Mouse (Mus musculus) embryonic facial prominence, embryonic 15.5 days (tissue): ENCODE results near the gene Cadps. TPM values are rescaled to one million over a fixed set of nuclear protein-coding genes. Genes with fewer than 3 reads are reported as not detected.

Experiments used
- ATAC-seq: fragments of 200-750 bp; cut with Nextera tagmentation; 2 replicates; pipeline ENCODE4 v1.8.0; 2017; ENCODE audit warnings: low read depth, moderate TSS enrichment; ENCODE audit not compliant: insufficient number of reproducible peaks, low FRiP score, low TSS enrichment
- H3K27ac ChIP-seq: fragments of 300-500 bp; sonication (generic); replicated peaks from 2 replicates; pipeline ENCODE4 v1.5.1; 2015; ENCODE audit warnings: mild to moderate bottlenecking, inconsistent platforms
- H3K27me3 ChIP-seq: fragments of 300-500 bp; sonication (generic); 2 replicates; pipeline ENCODE4 v1.6.1; 2015; ENCODE audit warnings: inconsistent platforms
- H3K36me3 ChIP-seq: fragments of 300-500 bp; sonication (generic); 2 replicates; pipeline ENCODE4 v1.6.1; 2015; ENCODE audit warnings: mild to moderate bottlenecking, inconsistent platforms
- H3K4me1 ChIP-seq: fragments of 300-500 bp; sonication (generic); 2 replicates; pipeline ENCODE4 v1.6.1; 2015; ENCODE audit warnings: inconsistent platforms
- H3K4me2 ChIP-seq: fragments of 300-500 bp; sonication (generic); replicated peaks from 2 replicates; pipeline ENCODE4 v1.6.1; 2015; ENCODE audit warnings: mild to moderate bottlenecking, inconsistent platforms
- H3K4me3 ChIP-seq: fragments of 300-500 bp; sonication (generic); replicated peaks from 2 replicates; pipeline ENCODE4 v1.5.1; 2015; ENCODE audit warnings: mild to moderate bottlenecking, inconsistent platforms
- H3K9ac ChIP-seq: fragments of 300-500 bp; sonication (generic); 2 replicates; pipeline ENCODE4 v1.6.1; 2015; ENCODE audit warnings: inconsistent platforms
- H3K9me3 ChIP-seq: fragments of 300-500 bp; sonication (generic); replicated peaks from 2 replicates; pipeline ENCODE4 v1.6.1; 2016; ENCODE audit warnings: inconsistent platforms
- WGBS: fragments of 180-500 bp; shearing (Covaris S2); methylation state at CpG from one replicate; pipeline ENCODE4 v1.1.7; 2015; 5-methylcytosine and 5-hydroxymethylcytosine counted together
- polyA plus RNA-seq: library from polyadenylated mRNA; unstranded; fragments of >200 nt; fragmentation: Nextera tagmentation; extraction: Ambion mirVana; gene quantifications from 2 replicates; pipeline ENCODE4 v1.2.1, GENCODE M21; 2015

Cadps gene
- polyA plus RNA-seq, 1 experiment from 2014 or later = 1.4 TPM

GRCm38 (mm10) chr14:12459700-12460099, 363.2 kb downstream of the Cadps start:
- Histone ChIP-seq H3K4me3 (no peak overlapping the region), H3K4me2 (no peak overlapping the region), H3K9me3 (no peaks in the 10 kb centered on the region), H3K27me3 (no peaks in the 10 kb centered on the region), H3K27ac (no peak overlapping the region), H3K9ac (no peak overlapping the region), H3K4me1 (peaks cover 6% of the 10 kb centered on the region; the same call in 1 of the 2 replicates), H3K36me3 (no peaks in the 10 kb centered on the region)
- 29% methylated on average over 7 of the region's 7 CpGs for WGBS
- ATAC-seq = no peak

GRCm38 (mm10) chr14:12455064-12455591, 367.8 kb downstream of the Cadps start:
- peaks cover 6% of the 10 kb centered on the region; the same call in 1 of the 2 replicates for H3K4me1 ChIP-seq
- H3K4me2 ChIP-seq = no peak overlapping the region
- no peaks in the 10 kb centered on the region for H3K27me3 ChIP-seq
- ATAC-seq = no peak
- no peak overlapping the region for H3K9ac ChIP-seq
- no peak overlapping the region for H3K27ac ChIP-seq
- no peak overlapping the region for H3K4me3 ChIP-seq
- WGBS = 53% methylated on average over 8 of the region's 8 CpGs
- no peaks in the 10 kb centered on the region for H3K9me3 ChIP-seq
- no peaks in the 10 kb centered on the region for H3K36me3 ChIP-seq

GRCm38 (mm10) chr14:12450807-12451206, 372.1 kb downstream of the Cadps start:
- ATAC-seq = no peak
- Histone ChIP-seq H3K27me3 (no peaks in the 10 kb centered on the region), H3K4me2 (no peak overlapping the region), H3K9me3 (no peaks in the 10 kb centered on the region), H3K36me3 (no peaks in the 10 kb centered on the region), H3K27ac (no peak overlapping the region), H3K4me3 (no peak overlapping the region), H3K4me1 (no peaks in the 10 kb centered on the region), H3K9ac (no peak overlapping the region)
- WGBS = 67% methylated on average over 3 of the region's 3 CpGs

- WGBS = 85% methylated on average over 6 of the region's 6 CpGs
- Histone ChIP-seq H3K9ac (no peak overlapping the region), H3K4me2 (no peak overlapping the region), H3K27me3 (no peaks in the 10 kb centered on the region), H3K9me3 (no peaks in the 10 kb centered on the region), H3K4me1 (no peaks in the 10 kb centered on the region), H3K27ac (no peak overlapping the region), H3K36me3 (no peaks in the 10 kb centered on the region), H3K4me3 (no peak overlapping the region)
- no peak for ATAC-seq
These were observed 374.0 kb downstream of the Cadps start for GRCm38 (mm10) chr14:12448883-12449282.

GRCm38 (mm10) chr14:12441019-12441418, 381.9 kb downstream of the Cadps start:
- 72% methylated on average over 2 of the region's 2 CpGs for WGBS
- no peak overlapping the region for H3K9ac ChIP-seq
- H3K4me1 ChIP-seq = 0 out of 2 replicates have a peak, but pooled peaks cover 5% of the 10 kb centered on the region
- H3K36me3 ChIP-seq = no peaks in the 10 kb centered on the region
- no peak overlapping the region for H3K27ac ChIP-seq
- ATAC-seq = no peak
- no peak overlapping the region for H3K4me3 ChIP-seq
- no peaks in the 10 kb centered on the region for H3K27me3 ChIP-seq
- no peak overlapping the region for H3K4me2 ChIP-seq
- H3K9me3 ChIP-seq = no peaks in the 10 kb centered on the region

- no peaks in the 10 kb centered on the region; the same call in 1 of the 2 replicates for H3K27me3 ChIP-seq
- H3K27ac ChIP-seq = no peak overlapping the region
- H3K36me3 ChIP-seq = no peaks in the 10 kb centered on the region
- no peak overlapping the region for H3K4me2 ChIP-seq
- WGBS = 86% methylated on average over 4 of the region's 4 CpGs
- H3K9me3 ChIP-seq = no peaks in the 10 kb centered on the region
- no peak overlapping the region for H3K4me3 ChIP-seq
- ATAC-seq = no peak
- H3K9ac ChIP-seq = no peak overlapping the region
- 0 out of 2 replicates have a peak, but pooled peaks cover 5% of the 10 kb centered on the region for H3K4me1 ChIP-seq
These were observed 384.9 kb downstream of the Cadps start for GRCm38 (mm10) chr14:12437976-12438375.

GRCm38 (mm10) chr14:12437422-12437821, 385.5 kb downstream of the Cadps start:
- H3K27me3 ChIP-seq = no peaks in the 10 kb centered on the region; the same call in 1 of the 2 replicates
- ATAC-seq = no peak

GRCm38 (mm10) chr14:12436903-12437368, 385.9 kb downstream of the Cadps start:
- no peak overlapping the region for H3K4me3 ChIP-seq
- no peak overlapping the region for H3K4me2 ChIP-seq
- WGBS = 70% methylated on average over 14 of the region's 14 CpGs
- H3K27ac ChIP-seq = no peak overlapping the region
- H3K9ac ChIP-seq = no peak overlapping the region
- no peaks in the 10 kb centered on the region; the same call in 1 of the 2 replicates for H3K27me3 ChIP-seq
- ATAC-seq = no peak
- no peaks in the 10 kb centered on the region for H3K36me3 ChIP-seq
- H3K9me3 ChIP-seq = no peaks in the 10 kb centered on the region
- H3K4me1 ChIP-seq = 0 out of 2 replicates have a peak, but pooled peaks cover 5% of the 10 kb centered on the region

More at GRCm38 (mm10) chr14:12437422-12437821, 385.5 kb downstream of the Cadps start:
- Histone ChIP-seq H3K27ac (no peak overlapping the region), H3K36me3 (no peaks in the 10 kb centered on the region), H3K4me3 (no peak overlapping the region), H3K9ac (no peak overlapping the region), H3K9me3 (no peaks in the 10 kb centered on the region), H3K4me2 (no peak overlapping the region), H3K4me1 (0 out of 2 replicates have a peak, but pooled peaks cover 5% of the 10 kb centered on the region)
- 82% methylated on average over 7 of the region's 7 CpGs for WGBS

- no peak overlapping the region for H3K27ac ChIP-seq
- no peaks in the 10 kb centered on the region for H3K4me1 ChIP-seq
- H3K27me3 ChIP-seq = no peaks in the 10 kb centered on the region
- no peaks in the 10 kb centered on the region for H3K9me3 ChIP-seq
- no peak for ATAC-seq
- no peaks in the 10 kb centered on the region for H3K36me3 ChIP-seq
- H3K9ac ChIP-seq = no peak overlapping the region
- no peak overlapping the region for H3K4me3 ChIP-seq
- no peak overlapping the region for H3K4me2 ChIP-seq
- 66% methylated on average over 8 of the region's 8 CpGs for WGBS
These were observed 394.7 kb downstream of the Cadps start for GRCm38 (mm10) chr14:12428021-12428654.

GRCm38 (mm10) chr14:12425311-12425710, 397.6 kb downstream of the Cadps start:
- Histone ChIP-seq H3K9me3 (no peaks in the 10 kb centered on the region), H3K36me3 (no peaks in the 10 kb centered on the region), H3K9ac (no peak overlapping the region), H3K27ac (no peak overlapping the region), H3K27me3 (no peaks in the 10 kb centered on the region), H3K4me3 (no peak overlapping the region), H3K4me1 (no peaks in the 10 kb centered on the region), H3K4me2 (no peak overlapping the region)
- WGBS = 65% methylated on average over 6 of the region's 6 CpGs
- ATAC-seq = no peak

GRCm38 (mm10) chr14:12410276-12410675, 412.6 kb downstream of the Cadps start:
- H3K4me3 ChIP-seq = no peak overlapping the region
- WGBS = 82% methylated on average over 12 of the region's 12 CpGs
- no peak for ATAC-seq
- H3K27ac ChIP-seq = no peak overlapping the region
- no peak overlapping the region for H3K4me2 ChIP-seq
- H3K36me3 ChIP-seq = no peaks in the 10 kb centered on the region
- no peak overlapping the region for H3K9ac ChIP-seq
- no peaks in the 10 kb centered on the region for H3K9me3 ChIP-seq
- H3K4me1 ChIP-seq = no peaks in the 10 kb centered on the region
- no peaks in the 10 kb centered on the region; the same call in 1 of the 2 replicates for H3K27me3 ChIP-seq
